Mouse (Mus musculus) gastrocnemius, adult 8-10 months (tissue): ENCODE data around the gene Fkbp10. TPM values are rescaled to one million over a fixed set of nuclear protein-coding genes. Genes with fewer than 3 reads are reported as not detected.

Source experiments
- DNase-seq, 2 experiments: peaks; one replicate each; pipeline ENCODE4 v3.0.0; 2022; ENCODE audit warnings: low spot score in 2 of 2
- total RNA-seq, 4 experiments: library from RNA; stranded (reverse); gene quantifications; 2 replicates each; pipeline ENCODE4 v1.2.4; 2022

Fkbp10 gene
- total RNA-seq: 1 to 10 TPM; 1.1 to 3.3 (median 2.9) TPM

DNA sequence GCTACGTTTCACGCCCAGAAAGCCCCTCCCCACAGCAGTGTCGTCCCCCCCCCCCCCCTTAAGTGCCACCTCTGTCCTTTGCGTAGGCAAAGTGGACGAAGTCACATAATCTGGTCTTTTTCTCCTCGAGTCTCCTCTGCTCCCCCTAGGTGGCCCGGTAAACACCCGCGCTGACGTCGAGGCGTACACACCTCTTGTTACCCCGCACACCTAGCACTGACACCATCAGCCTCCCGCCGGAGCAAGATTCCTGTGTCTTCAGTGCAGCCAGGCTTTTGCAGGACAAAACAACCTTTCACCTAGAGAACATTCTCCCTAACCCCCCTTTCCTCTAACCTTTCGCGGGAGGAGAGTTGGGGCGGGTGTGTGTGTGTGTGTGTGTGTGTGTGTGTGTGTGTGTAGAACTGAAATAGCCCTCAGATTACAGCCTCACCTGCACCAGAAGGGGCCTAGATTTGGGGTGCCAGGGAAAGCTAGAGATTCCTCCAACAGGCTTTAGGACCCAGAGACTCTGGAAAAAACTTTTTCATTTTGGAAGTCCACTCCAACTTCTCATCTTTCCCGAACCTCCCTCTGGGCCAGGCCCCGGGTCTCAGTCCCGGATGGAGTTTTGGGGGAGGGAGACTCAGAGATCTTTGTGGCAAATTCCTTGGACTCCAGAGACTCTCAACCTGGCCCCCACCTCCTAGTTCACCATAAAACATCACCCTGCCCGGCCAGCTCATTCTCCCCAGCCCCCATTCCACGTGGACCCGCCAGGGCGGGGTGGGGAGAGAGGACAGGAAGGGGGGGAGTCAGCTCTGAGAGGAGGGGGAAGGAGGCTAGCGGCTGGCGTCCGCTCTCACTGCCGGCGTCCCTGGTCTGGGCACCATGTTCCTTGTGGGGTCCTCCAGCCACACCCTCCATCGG, at the start of gene Fkbp10:
Gene Fkbp10 (plus strand): TSS at position 784 of the 909 bp plus-strand sequence.
- DNase-seq: peak; percentile 32 to 44

DNA sequence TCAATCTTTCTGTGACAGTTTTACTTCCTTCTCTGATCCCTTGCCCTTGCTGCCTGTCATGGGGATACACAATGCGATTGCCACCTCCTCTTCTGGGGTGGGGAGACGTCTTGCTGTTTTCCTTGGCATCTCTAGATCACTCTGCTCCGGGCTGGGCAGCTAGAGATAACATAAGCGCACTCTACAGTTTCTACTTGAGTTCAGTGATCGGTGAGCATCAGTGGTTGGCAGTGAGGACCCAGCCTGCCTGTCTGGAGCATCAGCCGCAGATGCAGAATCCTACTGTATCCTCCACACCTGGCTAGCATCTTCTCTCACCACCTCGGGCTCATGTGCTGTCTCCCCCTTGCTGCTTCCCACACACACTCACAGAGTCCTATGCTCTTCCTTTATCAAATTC, 46.4 kb upstream of the Fkbp10 start:
- DNase-seq: no peak

GRCm38 (mm10) chr11:100369822-100370221, 45.7 kb upstream of the Fkbp10 start:
- no peak for DNase-seq

GRCm38 (mm10) chr11:100371981-100372558, 43.4 kb upstream of the Fkbp10 start:
- no peak for DNase-seq

DNA sequence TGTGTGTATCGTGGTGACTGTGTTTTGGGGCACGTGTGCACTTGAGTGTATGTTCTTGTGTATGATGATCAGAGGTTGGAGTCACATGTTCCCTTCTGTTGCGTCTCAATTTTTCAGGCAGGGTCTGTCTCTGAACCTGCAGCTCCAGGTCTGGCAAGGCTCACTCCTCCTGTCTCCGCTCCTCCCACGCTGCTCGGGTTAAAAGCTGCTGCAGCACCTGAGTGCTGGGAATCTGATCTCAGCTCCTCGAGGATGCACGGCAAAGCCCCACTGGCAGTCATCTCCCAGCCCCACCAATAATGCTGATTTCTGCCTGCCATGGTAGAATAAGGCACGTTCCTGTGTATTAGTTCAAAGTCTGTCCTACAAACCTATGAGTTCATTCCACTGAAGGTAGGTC, 40.4 kb upstream of the Fkbp10 start:
- DNase-seq: no peak

DNA sequence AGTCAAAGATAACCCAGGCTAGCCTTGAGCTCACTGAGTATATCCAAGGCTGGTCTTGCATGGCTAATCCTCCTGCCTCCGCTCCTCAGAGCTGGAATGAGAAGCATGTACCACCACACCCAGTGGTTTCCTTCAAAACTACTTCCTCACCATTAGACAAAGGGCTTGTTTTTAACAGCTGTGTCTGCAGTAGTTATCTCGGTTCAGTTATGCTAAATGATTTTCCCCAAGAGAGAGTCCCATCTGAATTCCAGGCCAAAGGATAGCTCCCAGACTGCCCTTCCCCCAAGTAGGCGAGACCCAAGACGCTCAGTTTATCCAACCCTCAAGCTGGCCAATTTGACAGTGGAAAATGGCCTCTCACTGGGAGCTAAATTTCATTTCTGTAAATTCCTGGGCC, 39.5 kb upstream of the Fkbp10 start:
- no peak for DNase-seq

GRCm38 (mm10) chr11:100376746-100377389, 38.6 kb upstream of the Fkbp10 start:
- no peak for DNase-seq

DNA sequence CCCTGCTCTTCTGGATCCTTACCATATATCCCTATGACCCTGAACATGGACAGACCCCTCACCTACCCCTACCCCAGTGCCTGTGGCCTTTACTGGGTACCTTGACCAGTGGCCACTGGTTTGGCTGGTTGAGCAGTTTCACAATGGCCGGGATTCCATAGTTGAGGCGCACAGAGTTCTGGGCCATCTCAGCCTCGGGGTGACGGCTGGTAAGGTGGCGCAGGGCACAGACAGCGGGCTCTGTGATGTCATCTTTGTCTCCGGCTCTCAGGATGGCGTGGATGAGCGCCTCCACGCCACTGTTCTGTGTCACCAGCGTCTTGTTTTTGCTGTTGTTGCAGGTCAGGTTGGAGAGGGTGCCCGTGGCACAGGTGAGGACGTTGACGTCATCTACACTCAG, 37.5 kb upstream of the Fkbp10 start:
- DNase-seq: no peak

- DNase-seq: no peak
Measured at GRCm38 (mm10) chr11:100378446-100378845, 37.1 kb upstream of the Fkbp10 start.

GRCm38 (mm10) chr11:100379311-100379710, 36.2 kb upstream of the Fkbp10 start:
- no peak for DNase-seq

- DNase-seq: no peak
Measured at GRCm38 (mm10) chr11:100382682-100383081, 32.8 kb upstream of the Fkbp10 start.

DNA sequence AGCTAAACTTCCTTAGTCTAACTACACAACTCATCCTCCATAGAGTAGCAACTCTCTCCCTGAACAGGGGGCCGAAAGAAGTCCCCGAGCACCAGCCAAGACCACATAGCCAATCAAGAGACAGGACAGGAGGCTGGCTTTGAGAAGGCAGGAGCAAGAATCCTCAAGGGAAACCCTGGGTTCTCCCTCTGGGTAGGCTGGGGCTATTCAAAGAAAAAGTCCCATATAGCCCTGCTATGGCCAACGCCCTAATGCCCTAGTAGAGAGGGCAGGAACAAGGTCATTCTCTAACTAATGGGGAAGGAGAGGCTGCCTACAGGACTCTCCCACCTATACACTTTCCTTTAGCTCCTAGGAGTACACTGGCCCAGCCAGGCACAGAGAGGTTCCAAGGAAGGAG, 30.5 kb upstream of the Fkbp10 start:
- no peak for DNase-seq

DNA sequence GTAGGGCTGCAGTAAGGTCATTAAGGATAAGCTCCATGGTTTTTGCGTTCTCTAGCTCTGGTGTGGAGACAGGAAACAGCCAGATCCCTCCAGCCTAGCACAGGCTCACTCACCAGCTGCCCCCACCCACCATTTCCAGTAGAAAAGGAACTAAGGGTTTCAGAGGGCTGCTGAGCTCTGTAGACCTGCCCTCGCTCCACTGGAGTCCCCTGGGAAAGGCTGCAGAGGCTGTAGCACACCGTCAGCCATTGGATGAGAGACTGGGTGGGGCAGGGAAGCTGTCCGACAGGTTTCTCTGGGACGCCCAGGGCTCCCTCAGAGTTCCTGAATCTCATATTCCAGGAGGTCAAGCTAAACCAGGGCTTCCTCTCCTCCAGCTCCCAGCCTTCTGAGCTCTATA, 28.9 kb upstream of the Fkbp10 start:
- no peak for DNase-seq

- DNase-seq: no peak
Measured at GRCm38 (mm10) chr11:100387111-100387510, 28.4 kb upstream of the Fkbp10 start.

DNA sequence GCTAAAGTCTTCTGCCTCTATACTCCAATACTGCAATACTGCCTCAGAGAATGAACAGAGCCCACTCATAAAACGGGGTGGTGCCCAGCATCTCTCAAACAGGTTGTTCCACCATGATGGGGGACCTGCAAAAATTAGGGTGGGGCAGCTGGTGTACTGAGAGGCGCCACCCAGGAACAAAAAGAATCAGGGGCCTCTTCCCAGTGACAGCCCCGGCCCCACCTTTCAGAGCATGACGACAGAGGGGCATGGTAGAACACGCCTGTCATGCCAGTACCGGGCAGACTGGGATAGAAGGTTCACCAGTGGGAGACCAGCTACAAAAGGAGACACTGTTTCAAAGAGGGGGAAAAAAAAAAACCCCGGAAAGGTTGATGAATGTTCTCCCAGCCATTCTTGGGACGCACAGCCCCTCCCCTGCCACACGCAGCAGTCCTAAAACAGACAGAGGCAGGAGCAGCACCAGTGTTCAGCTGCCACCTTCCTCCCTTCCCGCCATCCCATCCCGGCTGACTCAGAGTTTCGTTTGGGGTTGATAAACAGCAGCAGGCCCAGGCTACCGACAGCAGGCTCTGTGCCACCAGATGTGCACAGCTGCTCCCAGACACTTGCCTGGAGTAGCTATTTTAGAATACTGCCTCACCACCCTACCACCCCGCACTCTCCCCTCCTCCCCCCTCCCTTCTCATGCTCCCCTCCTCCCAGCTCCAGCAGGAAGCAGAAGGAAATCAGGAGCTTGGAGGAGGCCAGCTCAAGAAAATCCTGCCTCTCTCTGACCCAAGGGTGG, 27.7 kb upstream of the Fkbp10 start:
- DNase-seq: peak in 1 of 2 experiments; percentile 72

GRCm38 (mm10) chr11:100388588-100388987, 26.9 kb upstream of the Fkbp10 start:
- peak; percentile 78 to 79 for DNase-seq

DNA sequence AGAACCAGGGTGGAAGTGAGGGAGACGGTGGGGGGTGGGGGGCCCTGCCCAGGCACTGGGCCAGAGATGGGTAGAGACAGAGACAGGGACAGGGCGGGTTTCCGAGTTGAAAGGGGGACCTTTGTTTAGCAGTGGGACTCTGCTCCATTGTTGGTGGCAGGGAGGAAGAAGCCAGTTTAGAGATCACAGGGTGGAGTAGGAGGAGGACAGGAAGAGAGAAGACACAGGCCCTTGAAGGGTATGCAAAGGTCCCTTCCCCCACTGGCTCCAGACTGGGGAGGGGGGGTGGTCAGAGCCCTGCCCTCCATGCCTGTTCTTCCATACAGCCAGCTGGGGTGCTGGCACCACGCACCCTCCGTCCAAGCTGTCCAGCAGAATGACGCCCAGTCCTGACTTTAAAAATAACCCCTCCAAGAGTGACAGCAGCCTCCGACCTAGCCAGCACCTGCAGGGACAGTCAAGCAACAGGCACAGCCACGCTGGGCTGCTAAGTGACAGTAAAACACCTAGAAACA, 25.5 kb upstream of the Fkbp10 start:
- peak; percentile 74 to 82 for DNase-seq

- DNase-seq: peak; percentile 68 to 80
Measured at GRCm38 (mm10) chr11:100391081-100391883, 24.2 kb upstream of the Fkbp10 start.

- no peak for DNase-seq
Measured at GRCm38 (mm10) chr11:100391884-100392345, 23.6 kb upstream of the Fkbp10 start.

DNA sequence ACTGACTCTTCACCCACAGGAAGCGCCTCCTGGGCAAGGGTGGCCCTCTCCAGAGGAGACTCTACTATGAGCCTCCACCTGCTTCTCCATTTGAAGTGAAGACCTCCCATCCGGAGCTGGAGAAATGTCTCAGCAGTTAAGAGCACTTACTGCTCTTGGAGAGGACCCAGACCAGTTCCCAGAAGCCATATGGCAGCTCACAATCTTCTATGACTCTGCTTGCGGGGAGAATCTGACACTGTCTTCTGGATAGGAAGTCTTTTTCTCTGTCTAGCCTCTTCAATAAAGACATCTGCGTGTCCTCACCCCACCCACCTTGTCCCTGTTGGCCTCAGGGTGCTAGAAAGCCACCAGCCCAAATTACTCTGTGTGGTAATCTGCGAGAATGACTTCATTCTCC, 22.5 kb upstream of the Fkbp10 start:
- no peak for DNase-seq
